Mouse (Mus musculus) liver, adult 2 months (tissue): ENCODE measurements around the gene Fut2.

Experiments used
- CTCF ChIP-seq: fragments of 200-500 bp; IDR thresholded peaks from 2 replicates; pipeline ENCODE4 v1.5.1; 2011; ENCODE audit warnings: low read depth, low read length, control low read depth
- POLR2A ChIP-seq: fragments of 200-500 bp; IDR thresholded peaks from 2 replicates; pipeline ENCODE4 v1.6.1; 2011; ENCODE audit warnings: low read length, control low read depth; ENCODE audit not compliant: insufficient read depth; ENCODE audit errors: extremely low read depth

- no peak for TF ChIP-seq POLR2A
- TF ChIP-seq CTCF: no peak
Observed at GRCm38 (mm10) chr7:45646671-45647070, 19.5 kb downstream of the Fut2 start.
